Mouse (Mus musculus) liver, embryonic 11.5 days (tissue): ENCODE data around the gene Rasal1. TPM values are rescaled to one million over a fixed set of nuclear protein-coding genes. Genes with fewer than 3 reads are reported as not detected.

Source experiments
- ATAC-seq: fragments of 200-750 bp; cut with Nextera tagmentation; replicated peaks from 2 replicates; pipeline ENCODE4 v1.8.0; 2017; ENCODE audit warnings: moderate number of reproducible peaks, mild to moderate bottlenecking, moderate TSS enrichment, moderate library complexity; ENCODE audit not compliant: low FRiP score
- DNase-seq: peaks from one replicate; pipeline ENCODE4 v3.0.0-alpha.2; 2017; ENCODE audit warnings: low spot score
- H3K27ac ChIP-seq: fragments of 300-500 bp; sonication (generic); 2 replicates; pipeline ENCODE4 v1.5.1; 2014; ENCODE audit warnings: mild to moderate bottlenecking, low read depth, low read length, control low read depth
- H3K27me3 ChIP-seq: fragments of 300-500 bp; sonication (generic); replicated peaks from 2 replicates; pipeline ENCODE4 v1.6.1; 2014; ENCODE audit warnings: low read length, mixed read lengths; ENCODE audit not compliant: control insufficient read depth, insufficient read depth
- H3K36me3 ChIP-seq: fragments of 300-500 bp; sonication (generic); 2 replicates; pipeline ENCODE4 v1.6.1; 2014; ENCODE audit warnings: mild to moderate bottlenecking, low read length, moderate library complexity, mixed read lengths; ENCODE audit not compliant: control insufficient read depth, insufficient read depth
- H3K4me1 ChIP-seq: fragments of 300-500 bp; sonication (generic); replicated peaks from 2 replicates; pipeline ENCODE4 v1.6.1; 2014; ENCODE audit warnings: low read length, mixed read lengths; ENCODE audit not compliant: control insufficient read depth, insufficient read depth
- H3K4me2 ChIP-seq: fragments of 300-500 bp; sonication (generic); 2 replicates; pipeline ENCODE4 v1.6.1; 2014; ENCODE audit warnings: mild to moderate bottlenecking, control low read depth, moderate library complexity
- H3K4me3 ChIP-seq: fragments of 300-500 bp; sonication (generic); 2 replicates; pipeline ENCODE4 v1.5.1; 2014; ENCODE audit warnings: low read depth, low read length, control low read depth
- H3K9ac ChIP-seq: fragments of 300-500 bp; sonication (generic); 2 replicates; pipeline ENCODE4 v1.6.1; 2014; ENCODE audit warnings: low read depth, low read length, control low read depth
- H3K9me3 ChIP-seq: fragments of 300-500 bp; sonication (generic); 2 replicates; pipeline ENCODE4 v1.6.1; 2016; ENCODE audit warnings: low read length, inconsistent platforms, mixed read lengths; ENCODE audit not compliant: control insufficient read depth
- WGBS: fragments of 180-500 bp; shearing (Covaris S2); extraction: QIAGEN DNeasy Blood & Tissue Kit; methylation state at CpG from one replicate; pipeline ENCODE4 v1.1.7; 2014; 5-methylcytosine and 5-hydroxymethylcytosine counted together
- polyA plus RNA-seq: library from polyadenylated mRNA; unstranded; fragments of >200 nt; fragmentation: Nextera tagmentation; extraction: Ambion mirVana; gene quantifications from 2 replicates; pipeline ENCODE4 v1.2.1, GENCODE M21; 2014

Gene Rasal1
- polyA plus RNA-seq, 1 experiment from 2014 or later: 0.25 TPM

DNA sequence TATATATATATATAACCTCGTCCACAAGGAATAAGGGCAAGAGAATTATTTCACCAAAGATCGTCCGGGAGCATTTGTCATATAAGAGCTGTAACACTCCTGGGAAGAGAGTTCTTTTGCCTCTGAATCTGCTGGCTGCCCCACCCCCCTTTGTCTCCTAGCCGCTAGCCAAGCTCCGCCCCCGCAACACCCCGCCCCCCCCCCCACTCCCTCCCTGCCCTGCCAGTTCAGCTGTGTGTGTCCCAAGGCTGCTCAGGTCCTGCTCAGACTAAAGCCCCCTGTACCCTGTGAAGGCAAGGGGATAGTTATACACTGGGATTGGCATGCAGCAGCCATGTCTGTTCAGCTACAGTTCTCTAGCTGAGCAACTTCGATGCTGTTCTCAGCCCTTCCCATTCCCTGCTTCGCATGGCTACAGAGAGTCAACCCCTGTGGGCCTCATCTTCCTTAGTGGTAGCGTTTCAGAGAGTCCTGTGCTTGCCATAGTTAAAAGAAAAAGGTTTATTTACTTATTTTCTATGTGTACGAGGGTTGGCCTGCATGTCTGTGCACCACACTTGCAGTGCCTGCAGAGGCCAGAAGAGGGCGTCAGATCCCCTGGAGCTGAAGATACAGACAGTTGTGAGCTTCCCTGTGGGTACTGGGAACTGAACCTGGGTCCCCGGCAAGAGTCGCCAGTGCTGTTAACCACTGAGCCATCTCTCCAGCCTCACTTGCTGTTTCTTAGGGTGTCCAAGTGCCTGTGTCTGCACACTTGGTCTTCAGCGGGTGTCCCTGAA is 70.2 kb downstream of the Rasal1 start:
- no peak overlapping the region for H3K4me3 ChIP-seq
- H3K27me3 ChIP-seq: peaks cover 7% of the 10 kb centered on the region
- no peak for ATAC-seq
- H3K4me2 ChIP-seq: no peak overlapping the region
- WGBS: 51% methylated on average over 15 of the region's 15 CpGs
- no peak for DNase-seq
- no peaks in the 10 kb centered on the region for H3K36me3 ChIP-seq
- no peaks in the 10 kb centered on the region for H3K4me1 ChIP-seq
- H3K27ac ChIP-seq: no peak overlapping the region
- no peaks in the 10 kb centered on the region for H3K9me3 ChIP-seq
- H3K9ac ChIP-seq: no peak overlapping the region

- Histone ChIP-seq H3K27ac (no peak overlapping the region), H3K4me2 (no peak overlapping the region), H3K9ac (no peak overlapping the region), H3K4me3 (no peak overlapping the region), H3K9me3 (no peaks in the 10 kb centered on the region), H3K27me3 (no peaks in the 10 kb centered on the region), H3K36me3 (no peaks in the 10 kb centered on the region), H3K4me1 (no peaks in the 10 kb centered on the region)
- WGBS: 47% methylated on average over 7 of the region's 7 CpGs
- DNase-seq (no peak), ATAC-seq (no peak)
Measured at GRCm38 (mm10) chr5:120721005-120721404, 72.4 kb downstream of the Rasal1 start.

DNA sequence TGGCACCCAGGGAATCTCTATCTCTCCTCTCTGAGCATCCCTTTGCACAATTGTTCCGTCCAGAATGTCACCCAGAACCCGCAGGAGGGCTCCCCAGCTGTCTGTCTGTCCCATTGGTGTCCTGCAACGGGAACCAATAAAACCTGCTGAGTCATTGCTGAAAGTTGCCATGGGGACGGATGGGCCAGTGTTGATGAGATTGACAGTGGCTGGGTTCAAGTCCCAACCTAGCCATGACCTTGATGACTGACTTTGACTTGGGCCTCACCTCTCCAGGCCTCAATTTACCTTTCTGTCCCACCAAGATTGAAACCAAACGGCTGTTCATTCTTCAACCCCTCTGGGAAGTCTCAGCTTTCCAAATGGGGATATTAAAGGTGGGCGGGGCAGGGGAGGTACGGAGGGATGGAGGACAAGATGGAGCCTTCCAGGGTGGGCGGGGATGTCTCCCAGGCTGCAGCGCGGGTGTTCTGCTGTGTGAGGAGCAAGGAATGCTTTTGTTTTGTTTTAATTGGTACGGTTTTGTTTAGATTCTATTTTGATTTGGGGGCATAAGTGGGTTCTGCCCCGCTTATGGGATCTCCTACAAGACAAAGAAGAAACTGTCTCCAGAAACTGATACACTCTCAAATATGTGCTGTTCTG is 77.3 kb downstream of the Rasal1 start:
- H3K4me2 ChIP-seq: no peak overlapping the region
- WGBS: 53% methylated on average over 12 of the region's 12 CpGs
- no peaks in the 10 kb centered on the region for H3K36me3 ChIP-seq
- H3K4me3 ChIP-seq: no peak overlapping the region
- no peak overlapping the region for H3K9ac ChIP-seq
- no peak for ATAC-seq
- no peaks in the 10 kb centered on the region for H3K4me1 ChIP-seq
- H3K27me3 ChIP-seq: no peaks in the 10 kb centered on the region
- no peaks in the 10 kb centered on the region for H3K9me3 ChIP-seq
- H3K27ac ChIP-seq: no peak overlapping the region
- no peak for DNase-seq

Other genes starting within 250 kb of the Rasal1 start
- gene Lhx5, start 217.1 kb upstream of the Rasal1 start, polyA plus RNA-seq: 0.05 TPM in 1 of 2 replicates, not detected in the other
- gene Sdsl, start 176.0 kb upstream of the Rasal1 start, polyA plus RNA-seq: 2.3 and 2.5 TPM in 2 replicates
- not detected in 2 replicates for gene Sds, start 172.3 kb upstream of the Rasal1 start, polyA plus RNA-seq
- 32.8 and 35.1 TPM in 2 replicates for gene Plbd2, start 145.2 kb upstream of the Rasal1 start, polyA plus RNA-seq
- 5.1 and 5.5 TPM in 2 replicates for gene Slc8b1, start 137.6 kb upstream of the Rasal1 start, polyA plus RNA-seq
- 27.4 and 29.7 TPM in 2 replicates for gene Tpcn1, start 60.1 kb upstream of the Rasal1 start, polyA plus RNA-seq
- gene Iqcd, start 59.8 kb upstream of the Rasal1 start, polyA plus RNA-seq: 1.3 and 1.5 TPM in 2 replicates
- 9.0 and 13.1 TPM in 2 replicates for gene Rita1, start 36.2 kb upstream of the Rasal1 start, polyA plus RNA-seq
- 46.7 and 47.0 TPM in 2 replicates for gene Ddx54, start 36.1 kb upstream of the Rasal1 start, polyA plus RNA-seq
- not detected in 2 replicates for gene Cfap73, start 14.6 kb upstream of the Rasal1 start, polyA plus RNA-seq
- 0.23 and 1.1 TPM in 2 replicates for gene Dtx1, start 63.1 kb downstream of the Rasal1 start, polyA plus RNA-seq
- 0.23 and 0.29 TPM in 2 replicates for gene Oas2, start 101.0 kb downstream of the Rasal1 start, polyA plus RNA-seq
- gene Oas3, start 128.8 kb downstream of the Rasal1 start, polyA plus RNA-seq: 0.04 and 0.08 TPM in 2 replicates
- not detected in 2 replicates for gene Oas1e, start 146.7 kb downstream of the Rasal1 start, polyA plus RNA-seq
- gene Oas1c, start 163.7 kb downstream of the Rasal1 start, polyA plus RNA-seq: 0.19 TPM in 1 of 2 replicates, not detected in the other
- gene Oas1f, start 198.6 kb downstream of the Rasal1 start, polyA plus RNA-seq: not detected in 2 replicates
- not detected in 2 replicates for gene Oas1h, start 212.6 kb downstream of the Rasal1 start, polyA plus RNA-seq
- 0.23 and 0.39 TPM in 2 replicates for gene Oas1g, start 238.8 kb downstream of the Rasal1 start, polyA plus RNA-seq